Mouse (Mus musculus) gastrocnemius, adult 18-20 months (tissue): Measurements from ENCODE around the gene Gm2663. TPM values are rescaled to one million over a fixed set of nuclear protein-coding genes. Genes with fewer than 3 reads are reported as not detected.

ENCODE experiments used
- total RNA-seq, 2 experiments: library from RNA; stranded (reverse); gene quantifications; 2 replicates each; pipeline ENCODE4 v1.2.3; 2021

Gene Gm2663
- total RNA-seq, 2 experiments from 2014 or later: not detected

Other genes with a start within 250 kb of the Gm2663 start
- not detected for gene Moxd2, start 112.0 kb downstream of the Gm2663 start, total RNA-seq
- not detected for gene Prss58, start 99.1 kb downstream of the Gm2663 start, total RNA-seq
- not detected for gene 1700074P13Rik, start 58.9 kb downstream of the Gm2663 start, total RNA-seq
- not detected for gene Gm4744, start 47.6 kb downstream of the Gm2663 start, total RNA-seq
- gene 1810009J06Rik, start 34.7 kb downstream of the Gm2663 start, total RNA-seq: not detected
- gene 2210010C04Rik, start 36.0 kb upstream of the Gm2663 start, total RNA-seq: not detected